Mouse (Mus musculus) mesoderm, embryonic 11.5 days (tissue): ENCODE data around the gene Slfn2.
"Not testable (repeated sequence)": the region's sequence is repeated elsewhere in the genome, so short reads cannot be mapped to it uniquely, and the experiment has no call there.

Experiments used
- DNase-seq: peaks from one replicate; pipeline ENCODE4 v3.0.0-alpha.2; 2012; ENCODE audit warnings: low read depth, low spot score

Slfn2 gene

DNA sequence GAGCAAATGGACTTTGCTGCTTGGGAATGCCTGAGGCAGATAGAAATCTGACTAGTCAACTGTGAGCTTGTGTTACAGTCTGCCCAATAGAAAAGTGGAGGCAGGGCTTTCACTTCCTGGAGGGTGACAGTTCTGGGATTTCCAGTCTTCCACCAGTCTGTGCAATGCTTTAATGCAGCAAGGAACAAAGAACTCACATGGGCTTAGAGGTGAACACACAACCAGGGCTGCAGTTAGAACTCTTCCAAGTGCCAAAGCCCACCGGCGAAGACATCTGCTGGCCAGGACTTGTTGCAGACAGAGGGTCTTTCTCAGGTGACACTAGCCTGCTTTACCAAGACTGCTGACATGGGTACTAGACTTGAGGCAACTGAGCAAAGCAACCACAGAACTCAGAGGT, at the start of gene Slfn2:
Gene Slfn2, plus strand, starts transcription at position 167 of the 400 bp plus-strand sequence.
- no peak for DNase-seq

DNA sequence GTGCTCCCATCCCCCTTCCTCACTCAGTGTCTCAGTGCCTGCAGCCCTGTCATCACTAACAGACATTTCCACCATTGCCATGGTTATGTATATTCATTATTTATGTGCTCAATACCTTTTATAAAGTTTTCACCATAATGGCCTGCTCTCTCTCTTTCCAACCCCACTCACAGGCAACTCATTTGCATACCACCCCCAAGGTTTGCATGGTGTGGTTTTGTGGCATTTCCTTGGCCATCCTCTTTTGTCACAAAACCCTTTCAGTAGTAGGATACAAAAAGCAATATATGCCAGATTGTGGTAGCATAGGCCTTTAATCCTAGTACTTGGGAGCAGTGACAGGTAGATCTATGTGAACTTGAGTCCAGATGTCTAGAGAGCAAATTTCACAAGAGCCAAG, 48.8 kb upstream of the Slfn2 start:
- no peak for DNase-seq

DNA sequence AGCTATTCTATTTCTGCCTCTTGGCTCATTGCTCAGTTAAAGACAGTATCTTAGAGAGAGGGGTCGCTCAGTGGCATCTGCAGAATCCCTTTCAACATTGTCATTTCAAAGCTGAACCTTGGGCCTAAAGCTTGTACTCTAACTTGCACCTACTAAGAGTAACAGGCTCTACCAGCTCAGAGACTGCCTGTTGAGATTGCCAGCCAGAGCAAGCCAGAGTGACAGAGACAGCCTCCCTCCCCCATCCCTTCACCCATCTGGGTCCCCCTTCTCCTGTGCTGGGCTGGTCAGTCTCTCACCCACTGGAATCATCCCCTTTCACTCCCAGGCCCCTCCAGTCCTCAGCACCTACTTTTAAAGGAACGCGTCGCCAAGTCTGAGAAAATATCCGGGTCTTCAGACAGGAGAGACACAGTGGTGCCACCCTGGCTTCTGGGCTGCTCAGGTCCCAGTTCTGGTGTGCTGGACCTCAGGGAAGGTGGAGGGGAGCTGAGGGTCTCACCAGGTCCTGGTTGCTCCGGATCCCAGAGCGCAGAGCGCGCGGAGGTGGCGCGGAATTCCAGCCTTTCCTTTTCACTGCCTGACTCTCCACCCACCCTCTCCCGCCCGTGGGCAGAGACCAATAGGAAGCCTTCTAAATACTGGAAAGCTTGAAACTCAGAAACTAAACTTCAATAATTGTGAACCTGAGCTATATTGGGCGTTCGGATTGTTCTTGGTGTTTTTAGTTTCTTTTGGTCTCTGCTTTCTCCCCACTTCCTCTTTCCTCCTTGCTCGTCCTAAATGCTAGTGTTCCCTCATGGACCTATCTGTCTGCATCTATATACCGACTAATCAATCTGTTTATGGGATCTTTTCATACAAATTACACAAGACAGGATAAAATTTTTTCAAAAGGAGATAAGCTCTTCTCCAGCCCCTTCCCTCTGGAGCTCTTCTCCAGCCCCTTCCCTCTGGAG, 45.1 kb upstream of the Slfn2 start:
- DNase-seq, result not testable (repeated sequence)

- no peak for DNase-seq
Observed at GRCm38 (mm10) chr11:83020621-83021020, 44.3 kb upstream of the Slfn2 start, which contains the start of gene Slfn8. TSS of gene Slfn8 (minus strand) at chr11:83020810.

DNA sequence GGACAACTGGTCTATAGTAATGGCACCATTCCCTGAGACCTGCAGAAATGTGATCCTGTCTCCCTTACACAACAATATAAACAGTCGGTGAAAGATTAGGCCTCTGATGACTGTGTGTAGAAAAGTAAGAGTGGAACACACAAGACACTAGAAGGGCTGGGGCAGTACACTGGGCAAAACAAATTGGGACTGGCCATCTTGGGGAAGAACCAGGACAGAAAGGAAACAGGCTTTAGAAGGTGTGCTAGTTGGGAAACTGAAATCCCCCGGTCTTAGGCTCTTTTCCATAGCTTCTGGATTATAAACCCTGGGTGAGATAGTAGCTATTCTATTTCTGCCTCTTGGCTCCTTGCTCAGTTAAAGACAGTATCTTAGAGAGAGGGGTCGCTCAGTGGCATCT, 26.2 kb upstream of the Slfn2 start:
- not testable (repeated sequence) for DNase-seq

DNA sequence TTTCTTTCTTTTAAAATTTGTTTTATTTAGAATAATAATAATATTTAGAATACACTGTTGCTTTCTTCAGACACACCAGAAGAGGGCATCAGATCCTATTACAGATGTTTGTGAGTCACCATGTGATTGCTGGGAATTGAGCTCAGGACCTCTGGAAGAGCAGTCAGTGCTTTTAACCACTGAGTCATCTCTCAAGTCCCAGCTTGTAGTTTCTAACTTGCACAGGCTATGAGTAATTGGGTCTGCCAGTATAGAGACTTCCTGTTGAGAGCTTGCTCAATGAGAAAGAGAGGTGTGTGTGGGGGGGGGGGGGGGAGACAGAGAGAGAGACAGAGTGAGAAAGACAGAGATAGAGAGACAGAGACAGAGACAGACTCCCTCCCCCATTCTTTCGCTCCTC, 25.8 kb upstream of the Slfn2 start:
- no peak for DNase-seq

DNA sequence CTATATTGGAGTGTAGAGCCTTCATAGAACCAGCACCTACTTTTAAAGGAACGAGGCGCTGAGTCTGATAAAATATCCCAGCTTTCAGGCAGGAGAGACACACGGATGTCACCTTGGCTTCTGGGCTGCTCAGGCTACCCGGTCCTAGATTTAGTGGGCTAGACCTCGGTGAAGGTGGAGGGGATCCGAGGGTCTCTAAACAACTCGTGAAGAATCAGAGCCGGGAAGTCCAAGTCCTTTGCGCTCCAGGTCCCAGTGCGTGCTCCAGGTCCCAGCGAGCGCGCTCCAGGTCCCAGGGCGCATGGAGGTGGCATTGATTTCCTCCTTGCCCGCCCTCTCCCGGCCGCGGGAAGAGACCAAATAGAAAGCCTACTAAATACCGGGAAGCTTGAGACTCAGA, 25.1 kb upstream of the Slfn2 start:
- no peak for DNase-seq

DNA sequence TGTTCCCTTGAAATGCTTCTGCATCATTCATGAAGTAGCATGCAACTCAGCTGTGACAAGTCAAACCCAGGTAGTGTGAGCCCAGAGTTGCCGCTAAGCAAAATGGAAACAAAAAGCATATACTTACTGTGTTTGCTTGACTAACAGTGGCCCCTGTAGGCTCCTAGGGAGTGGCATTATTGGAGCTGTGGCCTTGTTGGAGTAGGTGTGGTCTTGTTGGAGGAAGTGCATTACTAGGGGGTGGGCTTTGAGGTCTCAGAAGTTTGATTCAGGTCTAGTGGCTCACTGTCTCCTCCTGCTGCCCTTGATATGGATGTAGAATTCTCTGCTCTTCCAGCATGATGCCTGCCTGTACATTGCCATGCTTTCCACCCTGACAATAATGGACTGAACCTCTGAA, 24.6 kb upstream of the Slfn2 start:
- no peak for DNase-seq

GRCm38 (mm10) chr11:83041000-83041399, 23.9 kb upstream of the Slfn2 start:
- DNase-seq, result no peak

- no peak for DNase-seq
Observed at GRCm38 (mm10) chr11:83043891-83044290, 21.0 kb upstream of the Slfn2 start.

DNA sequence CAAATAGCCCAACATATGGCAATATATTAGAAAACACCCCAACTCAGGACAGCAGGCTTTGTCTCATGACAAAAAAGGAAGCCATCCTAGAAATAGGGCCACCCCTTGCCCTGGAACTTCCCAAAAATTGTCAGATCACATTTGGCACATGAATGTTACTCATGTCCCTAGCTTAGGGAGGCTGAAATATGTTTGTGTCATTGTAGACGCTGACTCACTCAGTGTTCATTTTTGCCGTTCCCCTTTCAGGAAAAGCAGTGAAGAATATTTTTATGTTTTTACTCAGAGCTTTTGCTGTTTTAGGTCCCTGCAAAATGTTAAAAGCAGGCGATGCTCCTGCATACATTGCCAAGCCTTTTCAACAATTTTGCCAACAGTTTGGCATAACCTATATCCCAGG, 19.3 kb upstream of the Slfn2 start:
- no peak for DNase-seq

DNA sequence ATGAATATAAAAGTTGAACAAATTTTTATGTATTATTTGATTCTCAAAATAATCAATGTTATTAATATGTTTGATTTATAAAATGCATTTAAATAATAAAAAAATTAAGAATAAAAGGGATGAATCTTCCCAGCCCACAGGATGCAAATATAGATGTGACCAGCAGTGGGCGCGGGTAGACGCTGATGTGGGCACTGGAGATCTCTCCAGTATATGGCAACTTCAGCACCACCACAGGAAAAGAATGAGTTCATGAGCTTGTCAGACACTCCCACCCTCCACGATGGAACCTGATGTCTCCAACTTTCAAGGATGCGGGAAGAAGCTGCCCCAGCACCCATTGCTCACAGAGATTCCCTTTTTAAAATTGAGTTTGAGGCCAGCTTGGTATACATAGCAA, 7.0 kb upstream of the Slfn2 start:
- peak; percentile 48 for DNase-seq

DNA sequence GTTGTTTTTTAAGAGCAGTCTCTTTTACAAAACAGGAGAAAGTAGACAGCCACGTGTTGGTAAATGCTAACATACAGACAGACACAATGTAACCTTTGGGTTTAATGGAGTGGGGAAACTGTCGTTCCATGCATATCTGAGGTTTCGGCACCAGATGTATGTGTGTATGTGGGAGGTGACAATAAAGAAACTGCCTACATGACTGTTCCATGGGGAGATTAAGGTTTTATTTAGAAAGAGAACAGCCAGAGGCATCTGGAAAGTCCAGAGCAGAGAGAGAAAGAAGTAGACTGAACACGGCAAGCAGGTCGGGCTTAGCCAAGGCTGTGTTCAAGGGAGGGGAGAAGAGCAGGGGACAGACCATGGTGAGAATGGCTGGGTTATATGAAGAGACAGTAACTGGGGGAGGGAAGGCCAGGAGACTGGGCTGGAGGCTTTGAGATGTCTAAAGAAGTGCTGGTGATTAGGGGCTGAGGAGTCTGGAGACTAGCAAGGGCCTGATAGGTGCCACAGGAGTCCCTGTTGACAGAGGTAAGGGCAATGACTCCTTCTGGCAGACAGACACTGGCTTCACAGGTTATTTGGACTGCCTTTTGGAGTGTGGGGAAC, 4.4 kb upstream of the Slfn2 start:
- no peak for DNase-seq

GRCm38 (mm10) chr11:83061806-83062205, 3.1 kb upstream of the Slfn2 start:
- DNase-seq, result no peak

- DNase-seq, result no peak
Observed at GRCm38 (mm10) chr11:83063126-83063525, 1.8 kb upstream of the Slfn2 start.

- DNase-seq, result no peak
Observed at GRCm38 (mm10) chr11:83063941-83064349, 967 bp upstream of the Slfn2 start.

- DNase-seq, result no peak
Observed at GRCm38 (mm10) chr11:83065441-83066344, 781 bp downstream of the Slfn2 start.

- DNase-seq, result no peak
Observed at GRCm38 (mm10) chr11:83066640-83067531, 2.0 kb downstream of the Slfn2 start.

- DNase-seq, result no peak
Observed at GRCm38 (mm10) chr11:83067982-83068694, 3.2 kb downstream of the Slfn2 start.

GRCm38 (mm10) chr11:83070321-83070970, 5.5 kb downstream of the Slfn2 start:
- no peak for DNase-seq
